Mouse (Mus musculus): ENCODE measurements around the gene Gm20388. TPM values are rescaled to one million over a fixed set of nuclear protein-coding genes. Genes with fewer than 3 reads are reported as not detected.
"Not testable (repeated sequence)": the region's sequence is repeated elsewhere in the genome, so short reads cannot be mapped to it uniquely, and the experiment has no call there.

Gene Gm20388
- polyA plus RNA-seq, 1 experiment from 2014 or later: not detected

DNA sequence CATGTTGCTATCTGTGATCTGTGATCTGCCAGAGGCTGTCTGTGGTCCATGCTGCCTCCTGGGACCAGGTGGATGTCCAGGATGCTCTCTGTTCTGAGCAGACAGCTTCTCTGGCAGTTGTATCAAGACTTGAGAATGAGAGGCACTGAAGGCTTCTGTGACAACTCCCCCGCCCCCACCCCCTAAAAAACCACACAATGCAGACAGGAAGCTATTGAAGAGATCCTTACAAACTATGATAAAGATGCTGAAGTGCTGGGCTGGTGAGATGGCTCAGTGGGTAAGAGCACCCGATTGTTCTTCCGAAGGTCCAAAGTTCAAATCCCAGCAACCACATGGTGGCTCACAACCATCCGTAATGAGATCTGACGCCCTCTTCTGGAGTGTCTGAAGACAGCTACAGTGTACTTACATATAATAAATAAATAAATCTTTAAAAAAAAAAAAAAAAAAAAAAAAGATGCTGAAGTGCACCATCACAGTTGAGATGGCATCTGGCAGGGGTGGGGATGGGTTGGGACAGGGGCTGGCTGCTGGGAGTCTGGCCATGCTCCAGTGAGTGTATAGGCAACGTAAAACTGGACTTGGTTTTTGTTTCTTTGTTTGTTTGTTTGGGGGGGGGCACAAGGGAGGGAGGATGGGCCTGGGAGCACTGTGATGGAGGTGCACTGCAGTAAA lies 1235.0 kb downstream of the Gm20388 start:
- 52% methylated on average over 5 of the region's 6 CpGs for WGBS
- not testable (repeated sequence) for H3K4me1 ChIP-seq (replicated peaks)

GRCm38 (mm10) chr8:121148573-121149083 lies 1238.0 kb downstream of the Gm20388 start:
- no peak overlapping the region for H3K27ac ChIP-seq
- no peak for ATAC-seq (replicated peaks; ENCODE audit: insufficient number of reproducible peaks, insufficient read depth, low FRiP score, low read depth)
- H3K9me3 ChIP-seq (replicated peaks): no peaks in the 10 kb centered on the region
- H3K36me3 ChIP-seq: no peaks in the 10 kb centered on the region
- no peak overlapping the region for H3K9ac ChIP-seq
- no peak overlapping the region for H3K4me2 ChIP-seq
- peaks cover 12% of the 10 kb centered on the region for H3K4me1 ChIP-seq (replicated peaks)
- WGBS: 15% methylated on average over 8 of the region's 8 CpGs
- peaks cover 11% of the 10 kb centered on the region; the same call in 1 of the 2 replicates for H3K27me3 ChIP-seq
- no peak overlapping the region for H3K4me3 ChIP-seq

More for the DNA sequence above, 1235.0 kb downstream of the Gm20388 start:
- H3K27me3 ChIP-seq: peaks cover 19% of the 10 kb centered on the region; the same call in 1 of the 2 replicates
- H3K4me2 ChIP-seq; H3K9me3 ChIP-seq (replicated peaks); H3K36me3 ChIP-seq; H3K27ac ChIP-seq; ATAC-seq (replicated peaks; ENCODE audit: insufficient number of reproducible peaks, insufficient read depth, low FRiP score, low read depth); H3K4me3 ChIP-seq; H3K9ac ChIP-seq: not testable (repeated sequence)

- 22% methylated on average over 12 of the region's 12 CpGs for WGBS
- no peak overlapping the region for H3K4me3 ChIP-seq
- 0 out of 2 replicates have a peak, but pooled peaks have one; percentile 32 for ATAC-seq (replicated peaks; ENCODE audit: insufficient number of reproducible peaks, insufficient read depth, low FRiP score, low read depth)
- peaks cover 12% of the 10 kb centered on the region for H3K4me1 ChIP-seq (replicated peaks)
- no peaks in the 10 kb centered on the region for H3K36me3 ChIP-seq
- H3K9me3 ChIP-seq (replicated peaks): no peaks in the 10 kb centered on the region
- H3K4me2 ChIP-seq: 0 out of 2 replicates have a peak overlapping the region, but pooled peaks have one; percentile 29
- H3K27me3 ChIP-seq: peaks cover 7% of the 10 kb centered on the region; the same call in 1 of the 2 replicates
- no peak overlapping the region for H3K9ac ChIP-seq
- H3K27ac ChIP-seq: peak overlapping the region; percentile 34; the same call in 1 of the 2 replicates
Observed at GRCm38 (mm10) chr8:121152394-121152793, 1241.8 kb downstream of the Gm20388 start.

- WGBS: 78% methylated on average over 7 of the region's 7 CpGs
- Histone ChIP-seq H3K9ac (no peak overlapping the region), H3K27me3 (peaks cover 4% of the 10 kb centered on the region; the same call in 1 of the 2 replicates), H3K4me3 (no peak overlapping the region), H3K4me1 (replicated peaks) (peaks cover 21% of the 10 kb centered on the region), H3K36me3 (no peaks in the 10 kb centered on the region), H3K4me2 (no peak overlapping the region), H3K9me3 (replicated peaks) (no peaks in the 10 kb centered on the region), H3K27ac (no peak overlapping the region)
- ATAC-seq (replicated peaks; ENCODE audit: insufficient number of reproducible peaks, insufficient read depth, low FRiP score, low read depth): no peak
Observed at GRCm38 (mm10) chr8:121156990-121157491, 1246.4 kb downstream of the Gm20388 start.

- ATAC-seq (replicated peaks; ENCODE audit: insufficient number of reproducible peaks, insufficient read depth, low FRiP score, low read depth): no peak
- Histone ChIP-seq H3K27ac (no peak overlapping the region), H3K9me3 (replicated peaks) (no peaks in the 10 kb centered on the region), H3K9ac (no peak overlapping the region), H3K27me3 (peaks cover 4% of the 10 kb centered on the region; the same call in 1 of the 2 replicates), H3K4me3 (no peak overlapping the region), H3K4me2 (no peak overlapping the region), H3K4me1 (replicated peaks) (peaks cover 22% of the 10 kb centered on the region), H3K36me3 (no peaks in the 10 kb centered on the region)
- 38% methylated on average over 13 of the region's 13 CpGs for WGBS
Observed at GRCm38 (mm10) chr8:121158812-121159211, 1248.2 kb downstream of the Gm20388 start.

- H3K4me2 ChIP-seq: no peak overlapping the region
- no peak for ATAC-seq (replicated peaks; ENCODE audit: insufficient number of reproducible peaks, insufficient read depth, low FRiP score, low read depth)
- WGBS: 84% methylated on average over 5 of the region's 5 CpGs
Observed at GRCm38 (mm10) chr8:121161437-121161836, 1250.8 kb downstream of the Gm20388 start.

DNA sequence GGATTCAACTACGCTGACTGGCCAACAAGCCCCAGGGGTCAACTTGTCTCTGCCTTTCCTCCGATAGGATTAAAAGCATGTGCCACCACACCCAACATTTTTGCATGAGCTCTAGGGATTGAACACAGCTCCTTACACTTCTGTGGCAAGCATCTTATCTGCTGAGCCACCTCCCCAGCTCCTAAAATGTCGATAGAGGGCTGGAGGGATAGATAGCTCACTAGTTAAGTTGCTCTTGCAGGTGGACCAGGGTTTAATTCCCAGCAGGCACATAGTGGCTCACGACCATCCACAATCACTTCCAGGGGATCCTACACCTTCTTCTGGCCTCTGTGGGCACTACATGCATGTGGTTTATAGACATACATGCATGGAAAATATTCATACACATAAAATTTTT lies 1251.8 kb downstream of the Gm20388 start:
- H3K4me1 ChIP-seq (replicated peaks): peaks cover 33% of the 10 kb centered on the region
- no peak overlapping the region for H3K9ac ChIP-seq
- 71% methylated on average over 4 of the region's 4 CpGs for WGBS
- no peak for ATAC-seq (replicated peaks; ENCODE audit: insufficient number of reproducible peaks, insufficient read depth, low FRiP score, low read depth)
- no peak overlapping the region for H3K4me2 ChIP-seq
- no peaks in the 10 kb centered on the region for H3K36me3 ChIP-seq
- peaks cover 11% of the 10 kb centered on the region; the same call in 1 of the 2 replicates for H3K27me3 ChIP-seq
- H3K4me3 ChIP-seq: no peak overlapping the region
- no peak overlapping the region for H3K27ac ChIP-seq
- H3K9me3 ChIP-seq (replicated peaks): no peaks in the 10 kb centered on the region

More at GRCm38 (mm10) chr8:121161437-121161836, 1250.8 kb downstream of the Gm20388 start:
- Histone ChIP-seq H3K9me3 (replicated peaks) (no peaks in the 10 kb centered on the region), H3K9ac (no peak overlapping the region), H3K27ac (no peak overlapping the region), H3K36me3 (no peaks in the 10 kb centered on the region), H3K27me3 (peaks cover 8% of the 10 kb centered on the region; the same call in 1 of the 2 replicates), H3K4me3 (no peak overlapping the region), H3K4me1 (replicated peaks) (peaks cover 33% of the 10 kb centered on the region)

DNA sequence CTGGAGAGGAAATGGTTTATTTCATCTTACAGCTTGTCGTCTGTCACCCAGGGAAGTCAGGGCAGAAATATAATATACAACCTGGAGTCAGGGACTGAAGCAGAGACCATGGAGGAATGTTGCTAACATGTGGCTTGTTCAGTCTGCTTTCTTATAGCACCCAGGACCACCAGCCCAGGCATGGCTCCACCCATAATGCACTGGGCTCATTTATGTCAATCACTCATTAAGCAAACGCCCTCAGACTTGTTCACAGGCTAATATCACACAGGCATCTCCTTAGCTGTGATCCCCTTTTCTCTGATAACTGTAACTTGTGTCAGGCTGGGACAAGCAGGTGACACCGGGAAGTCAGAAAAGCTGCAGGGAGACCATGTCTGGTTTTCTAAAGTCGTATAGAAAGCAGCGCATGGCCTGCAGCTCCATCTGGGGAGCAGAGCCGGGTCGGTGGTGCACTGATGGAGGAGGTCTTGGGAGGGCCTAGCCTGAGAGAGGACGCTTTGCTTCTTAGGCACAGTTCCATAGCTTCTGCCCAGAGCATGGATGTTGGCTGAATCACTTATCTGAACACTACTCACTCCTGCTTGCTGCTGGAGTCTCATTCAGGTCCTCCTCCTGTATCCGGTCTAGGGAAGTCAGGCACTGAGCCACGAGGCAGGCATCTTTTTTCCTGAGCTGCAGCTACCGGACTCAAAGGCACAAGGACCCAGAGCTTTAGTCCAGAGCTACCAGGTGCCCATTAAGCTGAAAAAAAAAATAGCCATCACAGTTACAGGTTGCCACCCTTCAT lies 1252.5 kb downstream of the Gm20388 start:
- no peak overlapping the region for H3K4me2 ChIP-seq
- H3K4me3 ChIP-seq: no peak overlapping the region
- peaks cover 31% of the 10 kb centered on the region for H3K4me1 ChIP-seq (replicated peaks)
- H3K27ac ChIP-seq: peak overlapping the region; percentile 2; the same call in 1 of the 2 replicates
- WGBS: 52% methylated on average over 11 of the region's 11 CpGs
- H3K27me3 ChIP-seq: peaks cover 11% of the 10 kb centered on the region; the same call in 1 of the 2 replicates
- ATAC-seq (replicated peaks; ENCODE audit: insufficient number of reproducible peaks, insufficient read depth, low FRiP score, low read depth): no peak; the same call in 1 of the 2 replicates
- H3K36me3 ChIP-seq: no peaks in the 10 kb centered on the region
- no peak overlapping the region for H3K9ac ChIP-seq
- no peaks in the 10 kb centered on the region for H3K9me3 ChIP-seq (replicated peaks)

- peaks cover 11% of the 10 kb centered on the region; the same call in 1 of the 2 replicates for H3K27me3 ChIP-seq
- 0 out of 2 replicates have a peak overlapping the region, but pooled peaks have one; percentile 2 for H3K27ac ChIP-seq
- no peak overlapping the region for H3K9ac ChIP-seq
- no peak overlapping the region for H3K4me2 ChIP-seq
- no peaks in the 10 kb centered on the region for H3K9me3 ChIP-seq (replicated peaks)
- H3K36me3 ChIP-seq: no peaks in the 10 kb centered on the region
- 19% methylated on average over 8 of the region's 8 CpGs for WGBS
- ATAC-seq (replicated peaks; ENCODE audit: insufficient number of reproducible peaks, insufficient read depth, low FRiP score, low read depth): peak; percentile 74
- peaks cover 28% of the 10 kb centered on the region for H3K4me1 ChIP-seq (replicated peaks)
- H3K4me3 ChIP-seq: no peak overlapping the region
Observed at GRCm38 (mm10) chr8:121164017-121164469, 1253.4 kb downstream of the Gm20388 start.

- WGBS: 52% methylated on average over 5 of the region's 5 CpGs
- H3K27me3 ChIP-seq: peaks cover 9% of the 10 kb centered on the region
- no peak overlapping the region for H3K9ac ChIP-seq
- no peak overlapping the region for H3K4me3 ChIP-seq
- no peaks in the 10 kb centered on the region for H3K9me3 ChIP-seq (replicated peaks)
- no peak for ATAC-seq (replicated peaks; ENCODE audit: insufficient number of reproducible peaks, insufficient read depth, low FRiP score, low read depth)
- no peaks in the 10 kb centered on the region for H3K36me3 ChIP-seq
- no peak overlapping the region for H3K27ac ChIP-seq
- peaks cover 45% of the 10 kb centered on the region for H3K4me1 ChIP-seq (replicated peaks)
- no peak overlapping the region for H3K4me2 ChIP-seq
Observed at GRCm38 (mm10) chr8:121168033-121168432, 1257.4 kb downstream of the Gm20388 start.

DNA sequence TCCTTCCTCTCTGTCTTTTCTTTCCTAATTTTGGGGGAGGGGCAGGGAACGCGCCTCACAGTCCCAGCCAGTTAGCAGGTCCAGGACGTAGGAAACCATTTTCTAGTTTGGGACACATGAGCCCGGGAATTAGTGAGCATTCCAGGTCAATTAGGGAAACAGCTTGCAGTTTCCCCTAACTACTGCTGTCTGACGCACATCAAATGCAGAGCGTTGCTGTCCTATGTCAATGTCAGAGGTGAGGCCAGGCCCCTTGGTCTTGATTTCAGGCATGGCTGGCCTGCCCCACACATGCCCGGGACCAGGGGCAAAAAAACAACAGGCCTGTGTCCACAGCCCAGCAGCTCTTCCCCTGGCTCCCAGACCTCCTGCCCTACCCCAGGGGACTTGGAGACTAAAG lies 1259.5 kb downstream of the Gm20388 start:
- Histone ChIP-seq H3K4me3 (no peak overlapping the region), H3K36me3 (no peaks in the 10 kb centered on the region), H3K4me2 (peak overlapping the region; percentile 46), H3K9ac (no peak overlapping the region), H3K9me3 (replicated peaks) (no peaks in the 10 kb centered on the region), H3K27me3 (peaks cover 9% of the 10 kb centered on the region), H3K27ac (peak overlapping the region; percentile 79), H3K4me1 (replicated peaks) (peaks cover 27% of the 10 kb centered on the region)
- 34% methylated on average over 7 of the region's 7 CpGs for WGBS
- no peak for ATAC-seq (replicated peaks; ENCODE audit: insufficient number of reproducible peaks, insufficient read depth, low FRiP score, low read depth)
